Mouse (Mus musculus) embryonic facial prominence, embryonic 12.5 days (tissue): ENCODE results near the gene Ppp3ca. TPM values are rescaled to one million over a fixed set of nuclear protein-coding genes. Genes with fewer than 3 reads are reported as not detected.
A peak's percentile ranks its signal among the peaks of the same experiment; 100 is the strongest.

Source experiments
- ATAC-seq: fragments of 200-750 bp; cut with Nextera tagmentation; 2 replicates; pipeline ENCODE4 v1.8.0; 2017; ENCODE audit not compliant: insufficient number of reproducible peaks, insufficient read depth, low FRiP score, low TSS enrichment
- H3K27ac ChIP-seq: fragments of 300-500 bp; sonication (generic); 2 replicates; pipeline ENCODE4 v1.5.1; 2016; ENCODE audit warnings: mild to moderate bottlenecking
- H3K27me3 ChIP-seq: fragments of 300-500 bp; sonication (generic); 2 replicates; pipeline ENCODE4 v1.6.1; 2016; ENCODE audit warnings: mild to moderate bottlenecking, moderate library complexity
- H3K36me3 ChIP-seq: fragments of 300-500 bp; sonication (generic); 2 replicates; pipeline ENCODE4 v1.6.1; 2016; ENCODE audit warnings: mild to moderate bottlenecking
- H3K4me1 ChIP-seq: fragments of 300-500 bp; sonication (generic); 2 replicates; pipeline ENCODE4 v1.6.1; 2016
- H3K4me2 ChIP-seq: fragments of 300-500 bp; sonication (generic); replicated peaks from 2 replicates; pipeline ENCODE4 v1.6.1; 2016; ENCODE audit warnings: mild to moderate bottlenecking, moderate library complexity
- H3K4me3 ChIP-seq: fragments of 300-500 bp; sonication (generic); 2 replicates; pipeline ENCODE4 v1.5.1; 2016; ENCODE audit warnings: mild to moderate bottlenecking
- H3K9ac ChIP-seq: fragments of 300-500 bp; sonication (generic); 2 replicates; pipeline ENCODE4 v1.6.1; 2016; ENCODE audit warnings: mild to moderate bottlenecking, moderate library complexity
- H3K9me3 ChIP-seq: fragments of 300-500 bp; sonication (generic); 2 replicates; pipeline ENCODE4 v1.6.1; 2016; ENCODE audit warnings: mild to moderate bottlenecking, moderate library complexity
- WGBS: fragments of 180-500 bp; shearing (Covaris S2); methylation state at CpG from one replicate; pipeline ENCODE4 v1.1.7; 2016; 5-methylcytosine and 5-hydroxymethylcytosine counted together
- polyA plus RNA-seq: library from polyadenylated mRNA; unstranded; fragments of >200 nt; fragmentation: Nextera tagmentation; extraction: Ambion mirVana; gene quantifications from 2 replicates; pipeline ENCODE4 v1.2.1, GENCODE M21; 2016

The Ppp3ca gene
- polyA plus RNA-seq, 1 experiment from 2014 or later: 110 TPM

DNA sequence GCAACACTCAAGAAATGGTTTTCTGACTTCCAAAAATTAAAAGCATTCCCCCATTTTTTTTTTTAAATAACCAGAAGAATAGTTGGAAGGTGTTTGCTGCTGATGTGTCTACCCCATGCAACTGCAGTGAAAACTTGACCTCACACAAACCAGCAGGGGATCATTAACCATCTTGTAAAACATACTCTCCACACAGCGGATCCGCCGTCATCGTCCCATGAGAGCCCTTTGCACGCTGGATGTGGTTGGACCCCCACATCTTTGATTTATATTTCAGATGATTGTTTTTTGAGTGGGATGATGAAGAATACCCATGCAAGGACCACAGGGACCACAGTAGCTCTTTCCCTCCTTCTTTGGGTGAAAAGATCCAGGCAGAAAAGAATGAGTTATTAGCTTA lies 159.2 kb downstream of the Ppp3ca start:
- Histone ChIP-seq H3K4me1 (peaks cover 28% of the 10 kb centered on the region), H3K4me3 (no peak overlapping the region), H3K4me2 (no peak overlapping the region), H3K9ac (no peak overlapping the region), H3K27me3 (no peaks in the 10 kb centered on the region), H3K36me3 (no peaks in the 10 kb centered on the region), H3K27ac (no peak overlapping the region), H3K9me3 (no peaks in the 10 kb centered on the region)
- no peak for ATAC-seq
- 74% methylated on average over 5 of the region's 5 CpGs for WGBS

DNA sequence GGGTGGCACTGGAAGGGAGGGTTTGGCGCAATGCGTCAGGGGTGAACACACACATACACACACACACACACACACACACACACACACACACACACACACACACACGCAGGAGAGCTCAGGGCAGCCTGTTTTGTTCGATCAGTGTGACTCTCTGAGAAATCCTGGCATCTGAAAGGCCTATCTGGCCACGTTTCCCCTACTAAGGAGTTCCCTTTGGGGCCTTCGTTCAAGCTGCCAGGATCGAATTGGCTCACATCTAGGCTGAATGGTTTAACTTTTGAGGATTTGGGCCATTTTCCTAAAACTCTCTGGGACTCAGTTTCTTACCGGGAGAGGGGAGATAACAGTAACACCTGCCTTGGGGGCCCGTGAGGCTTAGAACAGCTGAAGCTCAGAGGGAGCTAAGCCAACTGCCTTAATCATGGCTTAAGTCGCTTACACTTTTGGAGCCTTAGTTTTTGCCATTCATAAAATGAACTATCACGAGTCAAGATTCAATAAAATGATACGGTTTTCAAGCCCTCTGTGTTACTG lies 160.8 kb downstream of the Ppp3ca start:
- no peak overlapping the region for H3K27ac ChIP-seq
- no peak overlapping the region for H3K9ac ChIP-seq
- 86% methylated on average over 12 of the region's 12 CpGs for WGBS
- H3K4me1 ChIP-seq: peaks cover 34% of the 10 kb centered on the region
- no peak for ATAC-seq
- no peaks in the 10 kb centered on the region for H3K9me3 ChIP-seq
- no peak overlapping the region for H3K4me2 ChIP-seq
- no peaks in the 10 kb centered on the region for H3K36me3 ChIP-seq
- H3K27me3 ChIP-seq: no peaks in the 10 kb centered on the region
- H3K4me3 ChIP-seq: no peak overlapping the region

DNA sequence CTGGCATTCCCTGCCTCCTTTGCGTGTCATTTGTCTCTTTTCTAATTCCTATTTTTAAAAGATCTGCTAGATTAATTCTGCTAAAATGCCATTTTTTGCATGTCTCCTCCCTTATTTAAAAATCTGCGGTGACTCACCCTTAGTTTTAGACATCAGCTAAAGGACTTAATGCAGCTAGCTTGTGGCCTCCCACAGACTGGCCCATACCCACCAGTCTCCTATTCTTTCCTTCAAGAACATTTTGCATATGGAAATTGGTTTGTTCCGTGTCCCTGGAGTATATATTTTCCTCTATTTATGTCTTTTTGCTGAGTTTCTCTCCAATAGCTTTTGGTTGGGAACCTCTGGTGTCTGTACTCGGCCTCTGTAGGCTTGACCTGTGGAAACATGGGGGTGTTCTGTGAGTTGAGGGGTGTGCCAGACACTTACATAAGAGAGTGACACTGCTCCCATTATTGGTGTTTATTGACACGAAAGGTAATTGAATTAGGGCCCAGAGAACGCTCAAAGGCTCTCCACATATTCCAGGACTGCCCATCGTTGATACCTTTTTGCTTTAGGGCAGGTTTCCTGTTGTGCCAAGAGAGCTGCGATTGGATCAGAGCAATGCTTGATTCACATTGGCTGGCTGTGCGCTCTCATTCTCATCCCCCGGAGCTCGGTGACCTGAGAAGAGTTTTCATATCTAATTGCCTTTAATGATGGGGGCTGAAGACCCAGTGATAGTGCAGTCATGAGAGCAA lies 163.2 kb downstream of the Ppp3ca start:
- no peak overlapping the region for H3K4me3 ChIP-seq
- no peaks in the 10 kb centered on the region for H3K27me3 ChIP-seq
- no peak overlapping the region for H3K27ac ChIP-seq
- no peak overlapping the region for H3K9ac ChIP-seq
- H3K4me2 ChIP-seq: peak overlapping the region; percentile 23; the same call in 1 of the 2 replicates
- H3K9me3 ChIP-seq: no peaks in the 10 kb centered on the region
- H3K36me3 ChIP-seq: no peaks in the 10 kb centered on the region
- H3K4me1 ChIP-seq: peaks cover 38% of the 10 kb centered on the region
- ATAC-seq: no peak
- WGBS: 34% methylated on average over 11 of the region's 11 CpGs

DNA sequence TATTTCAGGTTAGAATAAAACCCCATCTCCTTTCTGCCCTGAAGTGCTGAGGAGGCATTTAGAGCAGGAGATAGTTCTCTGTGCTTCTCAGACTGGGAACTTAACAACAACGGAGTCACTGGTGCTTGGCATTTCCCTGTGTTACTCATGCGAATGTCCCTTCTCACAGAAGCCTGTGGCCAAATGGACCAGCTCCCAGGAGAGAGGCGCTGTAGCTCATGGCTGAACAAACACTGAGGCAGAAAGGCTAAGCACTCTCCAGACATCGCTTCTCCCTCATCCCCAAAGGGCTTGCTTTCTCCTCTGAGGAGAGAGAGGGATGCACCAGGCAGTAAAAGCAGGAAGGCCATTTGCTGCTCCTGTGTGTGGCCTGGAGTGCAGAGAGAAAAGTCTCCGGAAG lies 164.0 kb downstream of the Ppp3ca start:
- Histone ChIP-seq H3K4me1 (peaks cover 38% of the 10 kb centered on the region), H3K27me3 (no peaks in the 10 kb centered on the region), H3K9me3 (no peaks in the 10 kb centered on the region), H3K4me2 (peak overlapping the region; percentile 23), H3K9ac (no peak overlapping the region), H3K27ac (no peak overlapping the region), H3K4me3 (no peak overlapping the region), H3K36me3 (no peaks in the 10 kb centered on the region)
- ATAC-seq: no peak
- WGBS: 1% methylated on average over 5 of the region's 5 CpGs

DNA sequence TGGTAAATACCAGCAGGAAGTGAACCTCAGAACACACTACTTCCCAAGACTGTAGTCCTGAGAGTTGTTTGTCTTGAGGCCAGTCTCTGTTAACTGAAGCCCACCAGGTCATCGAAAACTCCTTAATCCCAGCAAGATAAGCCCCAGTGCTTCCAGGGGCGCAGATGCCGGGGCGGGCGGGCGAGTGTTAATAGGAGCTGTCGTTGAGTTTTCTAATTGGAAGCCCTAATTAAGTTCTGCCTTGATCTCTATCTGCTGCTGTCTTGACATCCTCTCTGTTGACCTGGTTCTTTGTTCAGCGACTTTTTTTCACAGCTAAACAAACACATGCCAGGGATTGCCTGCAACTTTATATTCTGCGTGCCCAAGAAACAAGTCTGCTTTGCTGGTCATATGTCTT lies 165.9 kb downstream of the Ppp3ca start:
- no peaks in the 10 kb centered on the region for H3K36me3 ChIP-seq
- no peaks in the 10 kb centered on the region for H3K27me3 ChIP-seq
- peaks cover 31% of the 10 kb centered on the region for H3K4me1 ChIP-seq
- H3K4me3 ChIP-seq: no peak overlapping the region
- no peaks in the 10 kb centered on the region for H3K9me3 ChIP-seq
- no peak overlapping the region for H3K27ac ChIP-seq
- H3K9ac ChIP-seq: no peak overlapping the region
- WGBS: 27% methylated on average over 9 of the region's 9 CpGs
- ATAC-seq: no peak
- no peak overlapping the region for H3K4me2 ChIP-seq

DNA sequence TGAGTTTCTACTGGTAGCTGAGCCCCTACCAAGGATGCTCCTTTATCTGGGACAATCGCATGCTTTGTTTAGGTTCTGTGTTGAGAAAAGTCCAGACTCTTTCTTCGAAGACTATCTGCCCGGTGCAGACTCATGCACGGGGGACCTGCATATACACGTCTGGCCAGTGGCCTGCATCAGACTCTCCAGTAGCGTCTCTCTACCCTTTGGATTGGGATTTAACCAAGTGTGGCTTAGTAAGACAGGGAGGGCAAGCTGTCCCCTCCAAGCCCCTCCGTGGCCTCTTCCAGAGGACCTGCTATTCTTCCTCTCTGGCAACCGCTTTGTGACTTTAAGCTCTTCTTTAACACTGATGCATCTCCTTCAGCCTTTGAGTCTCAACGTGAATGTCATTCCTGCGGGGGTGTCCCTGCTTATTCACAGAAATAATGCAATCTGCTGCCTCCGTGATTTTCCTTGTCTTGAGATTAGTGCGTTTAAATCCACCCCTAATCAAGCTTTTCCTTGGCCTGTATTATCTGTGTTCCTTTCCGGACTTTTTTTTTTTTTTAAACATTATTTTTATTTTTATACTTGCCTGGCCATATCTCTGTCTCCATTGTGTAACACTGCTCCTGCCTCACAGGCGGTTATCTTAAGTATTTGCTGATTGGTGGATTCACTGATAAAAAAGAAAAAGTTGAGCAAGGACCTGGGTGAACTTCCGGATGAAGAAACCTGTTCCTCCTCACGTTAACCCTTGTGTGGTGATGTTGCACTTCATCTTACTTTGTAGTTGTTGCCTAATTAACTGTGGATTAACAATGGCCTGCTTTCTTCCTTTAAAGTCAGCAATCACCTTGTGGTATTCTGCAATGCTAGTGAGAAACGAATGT lies 166.6 kb downstream of the Ppp3ca start:
- Histone ChIP-seq H3K9ac (no peak overlapping the region), H3K9me3 (no peaks in the 10 kb centered on the region), H3K4me3 (no peak overlapping the region), H3K27ac (no peak overlapping the region), H3K4me2 (no peak overlapping the region), H3K27me3 (no peaks in the 10 kb centered on the region), H3K4me1 (peaks cover 28% of the 10 kb centered on the region), H3K36me3 (no peaks in the 10 kb centered on the region)
- ATAC-seq: no peak
- 64% methylated on average over 17 of the region's 17 CpGs for whole genome bisulfite sequencing

DNA sequence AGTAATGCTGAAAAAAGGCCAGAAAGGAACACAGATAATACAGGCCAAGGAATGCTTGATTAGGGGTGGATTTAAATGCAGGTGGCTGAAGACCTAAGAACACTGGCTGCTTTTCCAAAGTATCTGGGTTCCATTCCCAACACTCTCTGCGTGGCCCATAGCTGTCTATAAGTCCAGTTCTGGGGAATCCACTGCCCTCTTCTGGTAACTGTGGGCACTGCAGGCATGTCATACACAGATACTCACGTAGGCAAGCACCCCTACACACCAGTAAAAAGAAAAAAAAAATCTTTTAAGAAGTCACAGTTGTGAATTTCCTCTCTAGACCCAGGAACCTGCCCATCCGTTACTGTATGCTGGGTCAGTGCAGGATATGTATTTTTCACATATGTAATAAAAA lies 167.7 kb downstream of the Ppp3ca start:
- Histone ChIP-seq H3K9ac (no peak overlapping the region), H3K4me1 (peaks cover 25% of the 10 kb centered on the region), H3K9me3 (no peaks in the 10 kb centered on the region), H3K4me2 (no peak overlapping the region), H3K36me3 (no peaks in the 10 kb centered on the region), H3K27ac (no peak overlapping the region), H3K27me3 (no peaks in the 10 kb centered on the region), H3K4me3 (no peak overlapping the region)
- no peak for ATAC-seq
- WGBS: 93% methylated on average over 3 of the region's 3 CpGs

DNA sequence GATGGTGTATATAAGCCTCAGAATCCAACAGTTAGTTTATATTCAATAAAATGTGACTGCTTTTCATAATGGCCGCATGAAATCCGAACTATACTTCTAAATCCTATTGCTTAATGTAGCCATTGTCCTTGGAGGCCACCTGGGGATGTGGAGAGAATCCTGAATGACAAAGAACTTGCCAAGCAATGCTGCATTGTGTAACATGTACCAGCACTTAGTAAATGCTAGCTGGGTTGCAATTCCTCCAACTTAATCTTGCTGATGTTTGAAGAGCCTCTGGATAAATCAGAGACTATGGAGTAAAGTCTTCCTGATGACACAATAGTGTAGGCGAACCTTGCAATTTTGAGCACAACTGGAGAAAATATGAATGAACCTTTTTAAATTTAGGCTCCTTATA lies 171.4 kb downstream of the Ppp3ca start:
- no peaks in the 10 kb centered on the region for H3K36me3 ChIP-seq
- ATAC-seq: no peak
- H3K4me1 ChIP-seq: peaks cover 11% of the 10 kb centered on the region; the same call in 1 of the 2 replicates
- H3K4me3 ChIP-seq: no peak overlapping the region
- 68% methylated on average over 3 of the region's 3 CpGs for WGBS
- H3K27me3 ChIP-seq: no peaks in the 10 kb centered on the region
- H3K9me3 ChIP-seq: no peaks in the 10 kb centered on the region
- H3K9ac ChIP-seq: no peak overlapping the region
- H3K4me2 ChIP-seq: no peak overlapping the region
- no peak overlapping the region for H3K27ac ChIP-seq

DNA sequence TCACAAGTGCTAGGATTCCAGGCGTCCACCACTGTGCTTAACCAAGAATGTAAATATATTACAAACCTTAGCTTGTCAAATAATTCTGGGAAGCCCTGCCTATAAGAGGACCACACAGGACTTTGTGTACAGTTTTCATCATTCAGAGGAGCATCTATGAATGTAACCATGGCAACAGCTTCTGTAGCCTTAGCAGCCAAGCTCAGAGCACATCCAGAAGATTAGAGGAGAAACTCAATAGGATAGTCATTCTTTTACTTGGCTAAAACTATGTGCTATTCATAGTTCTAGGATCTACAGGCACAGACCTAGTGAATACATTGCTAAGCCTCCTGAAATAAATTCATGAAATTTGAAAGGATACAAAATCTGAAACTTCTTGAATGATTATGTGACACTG lies 172.5 kb downstream of the Ppp3ca start:
- Histone ChIP-seq H3K27ac (no peak overlapping the region), H3K4me1 (peaks cover 8% of the 10 kb centered on the region; the same call in 1 of the 2 replicates), H3K4me3 (no peak overlapping the region), H3K9me3 (no peaks in the 10 kb centered on the region), H3K27me3 (no peaks in the 10 kb centered on the region), H3K36me3 (no peaks in the 10 kb centered on the region), H3K9ac (no peak overlapping the region), H3K4me2 (no peak overlapping the region)
- 64% methylated on average over 1 of the region's 1 CpGs for WGBS
- no peak for ATAC-seq

DNA sequence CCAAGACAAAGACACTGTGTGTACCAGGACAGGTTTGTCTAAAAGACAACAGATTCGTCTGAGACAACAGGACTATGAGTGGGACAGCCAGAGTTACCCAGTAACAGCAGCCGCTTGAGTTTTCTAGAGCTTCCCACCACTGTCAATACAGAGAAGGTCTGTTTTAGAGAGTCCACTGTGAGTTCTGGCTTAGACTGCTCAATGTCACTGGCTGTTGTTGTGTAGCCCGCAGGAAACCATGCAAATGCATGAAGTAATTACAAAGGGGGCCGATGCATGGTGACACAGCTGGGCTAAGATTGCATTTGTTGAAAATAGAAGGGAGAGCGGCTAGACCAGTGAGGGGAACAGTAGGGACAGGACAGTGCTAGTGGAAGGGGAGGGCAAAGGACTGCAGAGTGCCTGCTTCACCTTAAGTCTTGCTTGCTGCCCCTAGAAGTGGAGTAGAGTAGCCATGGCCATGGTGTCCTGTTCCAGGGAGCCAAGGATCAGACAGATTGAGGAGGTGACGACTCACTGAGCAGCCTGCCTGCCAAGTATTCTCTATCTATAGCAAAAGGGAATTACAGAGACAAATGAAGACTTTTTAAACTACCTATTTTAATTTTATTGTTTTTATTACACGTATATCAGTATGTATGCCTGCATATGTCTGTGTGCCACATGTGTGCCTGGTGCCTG lies 174.0 kb downstream of the Ppp3ca start:
- Histone ChIP-seq H3K4me3 (no peak overlapping the region), H3K27me3 (no peaks in the 10 kb centered on the region), H3K4me1 (peaks cover 8% of the 10 kb centered on the region; the same call in 1 of the 2 replicates), H3K27ac (no peak overlapping the region), H3K9me3 (no peaks in the 10 kb centered on the region), H3K9ac (no peak overlapping the region), H3K36me3 (no peaks in the 10 kb centered on the region), H3K4me2 (no peak overlapping the region)
- WGBS: 70% methylated on average over 7 of the region's 7 CpGs
- ATAC-seq: 0 out of 2 replicates have a peak, but pooled peaks have one; percentile 10

DNA sequence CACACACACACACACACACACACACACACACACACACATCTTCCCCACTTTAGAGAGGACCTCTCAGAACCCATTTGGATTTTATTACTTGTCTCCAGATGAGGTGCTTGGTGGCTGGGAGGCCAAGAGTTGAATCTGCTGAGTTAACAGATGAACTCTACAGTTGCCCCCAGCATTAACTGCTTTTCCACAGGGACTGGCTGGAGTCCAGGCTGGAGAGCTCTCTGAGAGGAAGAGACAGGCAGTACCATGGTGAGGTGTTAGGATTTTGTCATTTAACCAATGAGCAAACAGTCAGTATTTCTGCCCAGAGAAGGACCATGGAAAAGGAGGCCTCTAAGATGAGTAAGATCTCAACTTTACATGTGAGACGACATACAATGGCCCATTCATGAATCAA lies 179.1 kb downstream of the Ppp3ca start:
- H3K27me3 ChIP-seq: no peaks in the 10 kb centered on the region
- no peaks in the 10 kb centered on the region for H3K9me3 ChIP-seq
- 90% methylated on average over 1 of the region's 1 CpGs for WGBS
- peaks cover 5% of the 10 kb centered on the region; the same call in 1 of the 2 replicates for H3K4me1 ChIP-seq
- no peak overlapping the region for H3K27ac ChIP-seq
- H3K4me2 ChIP-seq: no peak overlapping the region
- H3K9ac ChIP-seq: no peak overlapping the region
- no peak overlapping the region for H3K4me3 ChIP-seq
- no peak for ATAC-seq
- H3K36me3 ChIP-seq: no peaks in the 10 kb centered on the region
